Mouse (Mus musculus): ENCODE measurements around the gene Grik1.

DNA sequence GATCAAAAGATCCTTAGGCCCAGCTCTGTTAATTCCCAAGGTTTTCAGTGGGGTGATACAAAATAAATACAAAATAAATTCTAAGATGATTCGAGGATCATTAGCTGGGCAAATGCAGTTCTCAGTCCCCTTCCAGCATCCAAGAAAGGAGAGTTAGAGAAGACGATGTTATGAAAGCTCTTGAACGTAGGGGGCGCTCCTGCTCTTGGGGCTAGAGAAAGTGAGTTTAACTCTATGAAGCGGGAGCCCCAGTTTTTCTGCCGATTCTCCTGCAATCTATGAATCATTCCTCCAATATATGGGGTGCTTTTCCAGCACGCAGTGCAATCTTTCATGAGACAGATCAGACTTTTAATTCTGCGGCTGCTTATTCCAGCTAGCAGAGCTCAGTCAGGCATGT, 78.2 kb downstream of the Grik1 start:
- TF ChIP-seq CTCF (IDR thresholded peaks at IDR 0.05; ENCODE audit: extremely low read depth, insufficient read length, insufficient replicate concordance, low read depth, low read length) (no peak), POLR2A (IDR thresholded peaks at IDR 0.05; ENCODE audit: low read depth, low read length) (no peak)
